Mouse (Mus musculus): ENCODE results near the gene Rras2. TPM values are rescaled to one million over a fixed set of nuclear protein-coding genes. Genes with fewer than 3 reads are reported as not detected.

Rras2 gene
- polyA plus RNA-seq, 1 experiment from 2014 or later = 36.4 TPM

DNA sequence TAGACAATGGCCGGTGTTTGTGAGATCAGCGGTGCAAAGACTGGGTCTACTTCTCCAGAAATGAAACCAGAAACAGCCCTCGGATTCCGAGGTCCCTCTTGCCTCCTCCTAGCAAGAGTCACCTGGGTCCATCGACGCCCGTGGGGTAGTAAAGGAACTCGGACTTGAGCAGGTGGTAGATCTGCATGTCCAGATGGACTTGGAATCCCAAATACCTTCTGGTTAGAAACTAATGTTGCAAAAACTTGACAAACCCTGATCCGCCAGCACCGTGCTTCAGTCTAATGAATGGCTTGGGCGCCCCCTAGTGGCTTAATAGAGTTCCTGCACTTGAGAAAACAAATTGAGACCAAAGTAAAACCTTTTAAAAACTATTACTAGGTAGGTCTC is 96.9 kb downstream of the Rras2 start:
- Histone ChIP-seq H3K4me1 (ENCODE audit: insufficient read depth, low read length) (0 out of 2 replicates have a peak, but pooled peaks cover 2% of the 10 kb centered on the region), H3K27me3 (ENCODE audit: insufficient read depth, low read length) (no peaks in the 10 kb centered on the region), H3K36me3 (ENCODE audit: insufficient read depth, low read length) (no peaks in the 10 kb centered on the region), H3K4me3 (ENCODE audit: low read length) (peak overlapping the region; percentile 54), H3K4me2 (replicated peaks; ENCODE audit: low read depth, low read length) (peak overlapping the region; percentile 63), H3K27ac (ENCODE audit: low read length) (no peak overlapping the region), H3K9ac (replicated peaks; ENCODE audit: low read length) (peak overlapping the region; percentile 64), H3K9me3 (ENCODE audit: low read length) (no peaks in the 10 kb centered on the region)
- 1% methylated on average over 11 of the region's 11 CpGs for WGBS
- peak; percentile 78 for ATAC-seq (ENCODE audit: low FRiP score, low TSS enrichment)

DNA sequence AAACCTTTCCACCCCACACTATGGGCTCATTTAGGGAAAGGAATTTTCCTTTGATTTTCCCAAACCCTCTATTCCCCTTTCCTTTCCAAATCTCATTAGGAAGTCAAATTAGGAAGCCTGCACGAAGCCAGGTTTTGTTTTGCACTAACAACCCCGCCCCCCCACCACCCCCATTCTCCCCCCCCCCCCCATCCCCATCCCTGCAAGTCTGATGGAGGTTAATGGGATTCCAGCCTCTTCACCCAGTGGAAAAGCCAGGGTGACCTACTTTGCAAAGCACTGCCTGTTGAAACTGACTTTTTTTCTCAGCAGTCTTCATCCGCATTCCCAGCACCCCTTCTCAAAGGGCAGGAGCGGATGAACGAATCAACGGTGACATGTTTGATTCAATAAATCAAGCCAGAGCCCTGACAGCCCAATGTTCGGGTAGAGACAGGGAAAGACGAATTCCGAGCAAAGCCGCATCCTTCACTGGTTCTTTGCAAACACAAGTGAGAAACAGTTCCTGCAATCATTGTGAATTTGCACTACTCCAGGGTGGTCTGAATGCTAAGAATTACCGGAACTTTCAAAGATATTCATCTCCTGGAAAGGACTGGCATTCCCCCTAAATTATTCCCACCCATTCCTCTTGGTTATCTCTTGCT is 97.4 kb downstream of the Rras2 start:
- Histone ChIP-seq H3K27me3 (ENCODE audit: insufficient read depth, low read length) (no peaks in the 10 kb centered on the region), H3K4me3 (ENCODE audit: low read length) (peak overlapping the region; percentile 54), H3K4me1 (ENCODE audit: insufficient read depth, low read length) (0 out of 2 replicates have a peak, but pooled peaks cover 2% of the 10 kb centered on the region), H3K36me3 (ENCODE audit: insufficient read depth, low read length) (no peaks in the 10 kb centered on the region), H3K4me2 (replicated peaks; ENCODE audit: low read depth, low read length) (peak overlapping the region; percentile 63), H3K9ac (replicated peaks; ENCODE audit: low read length) (peak overlapping the region; percentile 64), H3K9me3 (ENCODE audit: low read length) (no peaks in the 10 kb centered on the region), H3K27ac (ENCODE audit: low read length) (no peak overlapping the region)
- no peak; the same call in 1 of the 2 replicates for ATAC-seq (ENCODE audit: low FRiP score, low TSS enrichment)
- WGBS = 6% methylated on average over 11 of the region's 11 CpGs

DNA sequence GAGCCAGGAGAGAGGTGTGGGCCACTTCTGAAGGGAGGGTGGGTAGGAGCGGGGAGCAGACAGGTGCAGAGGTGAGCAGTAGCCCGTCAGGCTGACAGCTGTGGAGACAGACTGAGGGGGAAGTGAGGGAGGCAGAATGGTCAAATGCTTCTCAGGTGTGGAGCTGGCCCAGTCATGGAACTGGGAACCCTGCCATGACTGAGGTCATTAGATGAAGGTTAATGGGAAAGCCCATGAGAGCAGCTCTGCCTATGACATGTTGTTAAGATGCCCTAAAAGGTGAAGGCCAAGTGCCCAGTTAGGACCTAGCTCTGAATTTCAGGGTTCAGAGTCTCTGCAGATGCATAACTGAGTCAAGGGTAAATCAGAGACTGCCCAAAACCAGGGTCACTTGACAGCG is 98.7 kb downstream of the Rras2 start:
- Histone ChIP-seq H3K27ac (ENCODE audit: low read length) (no peak overlapping the region), H3K4me2 (replicated peaks; ENCODE audit: low read depth, low read length) (no peak overlapping the region), H3K9me3 (ENCODE audit: low read length) (no peaks in the 10 kb centered on the region), H3K27me3 (ENCODE audit: insufficient read depth, low read length) (no peaks in the 10 kb centered on the region), H3K4me3 (ENCODE audit: low read length) (no peak overlapping the region), H3K9ac (replicated peaks; ENCODE audit: low read length) (no peak overlapping the region), H3K36me3 (ENCODE audit: insufficient read depth, low read length) (no peaks in the 10 kb centered on the region), H3K4me1 (ENCODE audit: insufficient read depth, low read length) (0 out of 2 replicates have a peak, but pooled peaks cover 2% of the 10 kb centered on the region)
- WGBS = 74% methylated on average over 3 of the region's 3 CpGs
- ATAC-seq (ENCODE audit: low FRiP score, low TSS enrichment) = no peak

DNA sequence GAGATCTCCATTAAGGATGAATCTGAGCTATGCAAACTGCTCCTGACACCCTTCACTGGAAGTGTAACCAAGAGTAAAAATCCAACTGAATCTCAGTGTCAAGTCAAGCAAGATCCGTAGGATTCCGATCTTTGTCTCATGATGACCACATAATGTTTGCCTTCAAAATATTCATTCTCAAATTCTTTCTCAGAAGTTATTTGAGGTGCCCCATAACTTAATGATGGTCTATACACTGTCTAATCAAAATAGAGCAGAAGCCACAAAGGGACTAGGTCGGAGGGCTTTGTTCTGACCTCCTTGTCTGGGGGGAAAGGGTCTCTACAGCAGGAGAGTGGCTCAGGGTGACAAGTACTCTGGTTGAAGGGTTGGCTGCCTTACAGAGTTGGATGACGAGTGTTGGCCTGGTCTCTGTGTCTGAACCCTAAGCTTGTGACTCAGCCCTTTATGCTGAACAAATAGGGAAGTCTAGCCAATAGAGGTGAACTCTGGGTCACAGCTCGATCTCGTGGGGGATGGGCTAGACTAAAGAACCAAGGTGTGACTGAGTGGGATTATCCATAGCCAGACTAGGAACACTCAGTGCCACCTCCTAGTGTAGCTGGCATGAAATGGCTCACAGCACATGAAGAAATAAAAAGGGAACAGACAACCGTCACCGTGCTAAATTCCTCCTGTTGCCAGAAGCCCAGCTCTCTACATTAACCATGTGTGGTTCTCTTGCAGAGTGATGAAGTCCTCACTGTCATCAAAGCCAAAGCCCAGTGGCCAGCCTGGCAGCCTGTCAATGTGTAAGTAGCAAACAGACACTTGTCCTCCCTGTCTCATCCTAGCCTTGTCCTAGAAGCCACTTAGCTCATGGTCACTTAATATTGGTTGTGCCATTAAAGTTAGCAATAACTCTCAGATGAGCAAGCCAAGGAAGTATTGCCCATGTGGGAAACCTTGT is 101.3 kb downstream of the Rras2 start:
- 73% methylated on average over 8 of the region's 8 CpGs for WGBS
- no peaks in the 10 kb centered on the region for H3K9me3 ChIP-seq (ENCODE audit: low read length)

DNA sequence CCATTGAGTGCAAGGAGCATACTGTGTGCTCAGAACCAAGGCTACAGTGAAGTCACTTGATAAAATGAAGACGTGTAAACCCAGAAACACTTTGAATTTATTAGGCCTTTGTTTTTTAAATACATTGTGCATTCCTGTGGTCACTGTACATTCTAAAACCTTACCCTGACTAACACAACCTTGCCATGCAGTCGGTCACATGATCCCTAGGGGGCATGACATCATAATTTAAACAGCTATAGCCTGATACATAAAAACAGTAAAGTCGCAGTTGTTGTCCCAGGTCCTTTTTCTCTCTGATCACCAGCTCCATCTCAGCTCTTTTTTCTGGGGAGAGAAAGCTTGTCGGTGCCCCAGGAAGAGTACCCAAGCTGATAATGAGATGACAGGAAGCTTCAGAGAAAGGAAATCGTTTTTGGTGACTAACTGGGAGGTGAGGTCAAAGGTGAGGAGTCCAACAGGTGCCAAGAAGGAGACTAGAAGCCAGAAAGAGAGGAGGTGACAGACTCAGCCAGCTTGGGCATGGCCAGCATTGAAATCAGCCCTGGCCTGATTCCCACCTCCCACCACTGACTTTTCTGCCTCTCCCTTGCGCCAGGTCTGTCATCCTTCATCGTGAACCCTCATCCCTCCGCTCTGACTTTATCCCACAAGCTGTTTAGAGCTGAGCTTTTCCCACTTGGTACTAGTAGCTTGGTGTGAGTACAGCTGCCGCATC is 105.7 kb downstream of the Rras2 start:
- no peak for ATAC-seq (ENCODE audit: low FRiP score, low TSS enrichment)
- Histone ChIP-seq H3K9me3 (ENCODE audit: low read length) (no peaks in the 10 kb centered on the region), H3K36me3 (ENCODE audit: insufficient read depth, low read length) (no peaks in the 10 kb centered on the region), H3K27me3 (ENCODE audit: insufficient read depth, low read length) (no peaks in the 10 kb centered on the region), H3K9ac (replicated peaks; ENCODE audit: low read length) (no peak overlapping the region), H3K4me2 (replicated peaks; ENCODE audit: low read depth, low read length) (no peak overlapping the region), H3K4me3 (ENCODE audit: low read length) (no peak overlapping the region), H3K27ac (ENCODE audit: low read length) (no peak overlapping the region), H3K4me1 (ENCODE audit: insufficient read depth, low read length) (no peaks in the 10 kb centered on the region)
- 56% methylated on average over 9 of the region's 9 CpGs for WGBS

More for the DNA sequence above, 101.3 kb downstream of the Rras2 start:
- no peak overlapping the region for H3K27ac ChIP-seq (ENCODE audit: low read length)
- no peak overlapping the region for H3K4me2 ChIP-seq (replicated peaks; ENCODE audit: low read depth, low read length)
- ATAC-seq (ENCODE audit: low FRiP score, low TSS enrichment) = no peak
- no peak overlapping the region for H3K4me3 ChIP-seq (ENCODE audit: low read length)
- no peaks in the 10 kb centered on the region for H3K36me3 ChIP-seq (ENCODE audit: insufficient read depth, low read length)
- H3K27me3 ChIP-seq (ENCODE audit: insufficient read depth, low read length) = no peaks in the 10 kb centered on the region
- H3K4me1 ChIP-seq (ENCODE audit: insufficient read depth, low read length) = no peaks in the 10 kb centered on the region
- no peak overlapping the region for H3K9ac ChIP-seq (replicated peaks; ENCODE audit: low read length)

DNA sequence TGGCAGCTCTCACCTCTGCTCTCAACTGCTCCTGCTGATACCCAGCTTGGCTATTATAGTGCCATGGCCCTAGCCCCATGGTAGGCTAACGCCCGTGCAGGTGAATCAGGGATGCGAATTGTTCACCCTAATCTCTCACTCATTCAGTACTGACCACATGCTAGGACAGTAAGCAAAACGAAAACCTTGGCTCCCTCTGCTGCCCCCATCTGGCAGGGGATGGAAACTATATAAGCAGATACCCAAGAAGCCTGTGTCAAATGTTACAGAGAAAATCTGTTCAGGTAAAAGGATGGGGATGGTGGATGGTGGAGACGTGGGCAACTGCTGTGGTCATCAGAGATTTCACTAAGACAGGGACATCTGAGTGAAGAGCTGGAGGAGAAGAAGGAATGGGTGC is 110.0 kb downstream of the Rras2 start:
- no peaks in the 10 kb centered on the region for H3K27me3 ChIP-seq (ENCODE audit: insufficient read depth, low read length)
- 69% methylated on average over 5 of the region's 5 CpGs for WGBS
- no peak overlapping the region for H3K4me3 ChIP-seq (ENCODE audit: low read length)
- 0 out of 2 replicates have a peak, but pooled peaks cover 3% of the 10 kb centered on the region for H3K4me1 ChIP-seq (ENCODE audit: insufficient read depth, low read length)
- no peaks in the 10 kb centered on the region for H3K36me3 ChIP-seq (ENCODE audit: insufficient read depth, low read length)
- H3K4me2 ChIP-seq (replicated peaks; ENCODE audit: low read depth, low read length) = no peak overlapping the region
- no peak overlapping the region for H3K27ac ChIP-seq (ENCODE audit: low read length)
- no peak for ATAC-seq (ENCODE audit: low FRiP score, low TSS enrichment)
- no peaks in the 10 kb centered on the region for H3K9me3 ChIP-seq (ENCODE audit: low read length)
- no peak overlapping the region for H3K9ac ChIP-seq (replicated peaks; ENCODE audit: low read length)

DNA sequence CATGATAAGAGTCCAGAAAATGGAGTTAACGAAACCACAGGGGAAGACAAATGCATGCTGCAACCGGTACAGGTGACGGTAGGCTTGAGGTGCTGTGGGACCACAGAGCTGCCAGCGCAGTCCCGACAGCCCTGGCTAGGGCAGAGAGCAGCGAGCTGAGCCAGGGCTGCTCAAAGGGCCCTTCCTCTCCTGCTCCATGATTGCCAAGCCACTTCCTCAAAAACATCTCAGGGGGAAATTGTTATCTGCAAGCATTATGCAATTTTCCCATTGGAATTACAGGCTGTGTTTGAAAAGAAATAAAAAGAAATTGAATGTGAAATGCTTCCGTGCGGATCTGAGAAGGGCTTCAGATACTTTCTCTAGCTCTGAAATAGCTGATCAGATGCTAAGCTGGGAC is 111.1 kb downstream of the Rras2 start:
- Histone ChIP-seq H3K9ac (replicated peaks; ENCODE audit: low read length) (no peak overlapping the region), H3K9me3 (ENCODE audit: low read length) (peaks cover 2% of the 10 kb centered on the region; the same call in 1 of the 2 replicates), H3K27ac (ENCODE audit: low read length) (no peak overlapping the region), H3K4me3 (ENCODE audit: low read length) (no peak overlapping the region), H3K4me2 (replicated peaks; ENCODE audit: low read depth, low read length) (no peak overlapping the region), H3K4me1 (ENCODE audit: insufficient read depth, low read length) (0 out of 2 replicates have a peak, but pooled peaks cover 3% of the 10 kb centered on the region), H3K36me3 (ENCODE audit: insufficient read depth, low read length) (no peaks in the 10 kb centered on the region), H3K27me3 (ENCODE audit: insufficient read depth, low read length) (no peaks in the 10 kb centered on the region)
- no peak for ATAC-seq (ENCODE audit: low FRiP score, low TSS enrichment)
- 84% methylated on average over 8 of the region's 8 CpGs for WGBS

DNA sequence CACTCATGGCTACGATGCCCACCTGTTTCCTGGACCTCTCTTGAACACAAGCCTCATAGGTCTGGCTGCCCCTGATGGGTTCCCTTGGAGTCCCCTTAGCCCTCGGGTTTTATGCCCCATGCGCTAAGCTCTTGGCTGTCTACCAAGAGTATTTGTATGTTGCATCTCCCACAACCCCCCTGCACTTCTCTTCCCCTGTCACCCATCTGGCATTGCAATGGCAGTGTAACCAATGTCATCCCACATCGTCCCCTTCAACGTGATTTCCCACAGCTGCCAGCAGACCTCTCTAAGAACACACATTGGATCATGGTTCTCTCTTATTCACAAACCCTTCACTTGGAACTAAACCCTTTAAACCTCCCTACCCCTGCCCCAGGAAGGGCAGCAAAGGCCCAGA is 112.1 kb downstream of the Rras2 start:
- Histone ChIP-seq H3K9me3 (ENCODE audit: low read length) (peaks cover 3% of the 10 kb centered on the region; the same call in 1 of the 2 replicates), H3K36me3 (ENCODE audit: insufficient read depth, low read length) (no peaks in the 10 kb centered on the region), H3K4me1 (ENCODE audit: insufficient read depth, low read length) (0 out of 2 replicates have a peak, but pooled peaks cover 3% of the 10 kb centered on the region), H3K27me3 (ENCODE audit: insufficient read depth, low read length) (no peaks in the 10 kb centered on the region), H3K27ac (ENCODE audit: low read length) (no peak overlapping the region), H3K9ac (replicated peaks; ENCODE audit: low read length) (no peak overlapping the region), H3K4me2 (replicated peaks; ENCODE audit: low read depth, low read length) (no peak overlapping the region), H3K4me3 (ENCODE audit: low read length) (no peak overlapping the region)
- ATAC-seq (ENCODE audit: low FRiP score, low TSS enrichment) = no peak
- 66% methylated on average over 5 of the region's 5 CpGs for WGBS

DNA sequence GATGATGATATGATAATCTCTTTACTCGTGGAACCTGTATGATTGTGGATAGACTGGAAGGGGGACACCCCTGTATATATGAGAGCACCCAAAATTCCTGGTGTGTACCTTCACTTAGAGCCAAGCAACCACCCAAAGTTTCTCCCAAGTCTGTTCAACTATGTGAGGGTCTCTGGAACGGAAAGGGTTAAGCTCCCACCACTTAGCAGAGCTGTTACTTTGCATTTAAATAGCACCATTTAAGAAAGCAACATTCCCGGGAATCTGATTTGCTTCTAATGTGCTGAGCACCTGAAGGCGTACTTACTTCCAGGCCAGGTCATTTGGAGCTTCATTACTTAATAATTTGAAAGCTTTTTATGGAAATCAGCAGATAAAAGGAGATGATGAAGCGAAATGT is 113.4 kb downstream of the Rras2 start:
- H3K27me3 ChIP-seq (ENCODE audit: insufficient read depth, low read length) = no peaks in the 10 kb centered on the region
- H3K9me3 ChIP-seq (ENCODE audit: low read length) = peaks cover 3% of the 10 kb centered on the region; the same call in 1 of the 2 replicates
- no peaks in the 10 kb centered on the region for H3K36me3 ChIP-seq (ENCODE audit: insufficient read depth, low read length)
- no peak overlapping the region for H3K9ac ChIP-seq (replicated peaks; ENCODE audit: low read length)
- H3K4me3 ChIP-seq (ENCODE audit: low read length) = no peak overlapping the region
- no peak overlapping the region for H3K4me2 ChIP-seq (replicated peaks; ENCODE audit: low read depth, low read length)
- 0 out of 2 replicates have a peak, but pooled peaks cover 3% of the 10 kb centered on the region for H3K4me1 ChIP-seq (ENCODE audit: insufficient read depth, low read length)
- no peak overlapping the region for H3K27ac ChIP-seq (ENCODE audit: low read length)
- no peak for ATAC-seq (ENCODE audit: low FRiP score, low TSS enrichment)
- whole genome bisulfite sequencing = 25% methylated on average over 5 of the region's 5 CpGs
